Mouse (Mus musculus): Measurements from ENCODE around the gene Fam189a1.

DNA sequence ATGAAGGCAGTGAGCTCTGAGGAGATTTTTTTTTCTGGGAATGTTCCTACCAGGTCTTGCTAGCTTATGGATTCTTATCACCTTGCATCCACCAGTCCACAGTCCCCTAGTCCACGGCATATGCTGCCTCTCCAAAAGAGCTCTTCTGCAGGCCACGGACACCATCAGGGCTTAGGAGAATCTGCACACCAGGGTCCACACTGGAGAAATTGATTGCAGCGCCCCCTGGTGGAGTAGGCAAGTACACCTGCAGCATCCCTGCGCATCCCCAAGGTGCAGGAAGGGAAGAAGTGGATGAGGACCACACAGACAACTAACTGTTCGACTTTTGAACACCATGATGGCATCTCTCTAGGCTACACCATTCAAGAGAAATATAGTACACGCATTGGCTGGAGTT lies 82.8 kb downstream of the Fam189a1 start:
- no peak for TF ChIP-seq ETS1 (conservative IDR thresholded peaks at IDR 0.05; ENCODE audit: low read depth, low read length)
- peak in 1 of 2 experiments; percentile 38; a peak in 2 of 4 replicates for TF ChIP-seq CTCF (conservative IDR thresholded peaks at IDR 0.05 in 1 of 2, IDR thresholded peaks at IDR 0.05 in 1 of 2; ENCODE audit: low read depth in 2 of 2, low read length in 2 of 2)
